Mouse (Mus musculus): ENCODE results near the gene Ubc.
"Not testable (repeated sequence)": the region's sequence is repeated elsewhere in the genome, so short reads cannot be mapped to it uniquely, and the experiment has no call there.

The Ubc gene

GRCm38 (mm10) chr5:125404903-125405545, 15.0 kb upstream of the Ubc start:
- DNase-seq (ENCODE audit: extremely low read depth, low read depth), result peak; percentile 72

- DNase-seq (ENCODE audit: extremely low read depth, low read depth), result no peak
Measured at GRCm38 (mm10) chr5:125404536-125404902, 14.5 kb upstream of the Ubc start.

- no peak for DNase-seq (ENCODE audit: extremely low read depth, low read depth)
Measured at GRCm38 (mm10) chr5:125403481-125404465, 13.8 kb upstream of the Ubc start.

- no peak for DNase-seq (ENCODE audit: extremely low read depth, low read depth)
Measured at GRCm38 (mm10) chr5:125402991-125403390, 13.0 kb upstream of the Ubc start.

- DNase-seq (ENCODE audit: extremely low read depth, low read depth), result no peak
Measured at GRCm38 (mm10) chr5:125402476-125402875, 12.5 kb upstream of the Ubc start.

- no peak for DNase-seq (ENCODE audit: extremely low read depth, low read depth)
Measured at GRCm38 (mm10) chr5:125400903-125401302, 10.9 kb upstream of the Ubc start.

GRCm38 (mm10) chr5:125395008-125395407, 5.0 kb upstream of the Ubc start:
- no peak for DNase-seq (ENCODE audit: extremely low read depth, low read depth)

GRCm38 (mm10) chr5:125393622-125394603, 3.9 kb upstream of the Ubc start:
- DNase-seq (ENCODE audit: extremely low read depth, low read depth), result peak; percentile 94

GRCm38 (mm10) chr5:125392977-125393621, 3.1 kb upstream of the Ubc start:
- DNase-seq (ENCODE audit: extremely low read depth, low read depth), result peak; percentile 98

- DNase-seq (ENCODE audit: extremely low read depth, low read depth), result no peak
Measured at GRCm38 (mm10) chr5:125392618-125392976, 2.6 kb upstream of the Ubc start.

GRCm38 (mm10) chr5:125392176-125392575, 2.2 kb upstream of the Ubc start:
- DNase-seq (ENCODE audit: extremely low read depth, low read depth), result not testable (repeated sequence)

- no peak for DNase-seq (ENCODE audit: extremely low read depth, low read depth)
Measured at GRCm38 (mm10) chr5:125391609-125392008, 1.6 kb upstream of the Ubc start.

GRCm38 (mm10) chr5:125390906-125391477, 990 bp upstream of the Ubc start:
- DNase-seq (ENCODE audit: extremely low read depth, low read depth), result no peak

- DNase-seq (ENCODE audit: extremely low read depth, low read depth), result peak; percentile 87
Measured at GRCm38 (mm10) chr5:125389131-125389578, 847 bp downstream of the Ubc start, which contains the start of gene Gm10382. TSS of gene Gm10382 (plus strand) at chr5:125389322.

GRCm38 (mm10) chr5:125388358-125389092, 1.5 kb downstream of the Ubc start:
- DNase-seq (ENCODE audit: extremely low read depth, low read depth), result no peak

- not testable (repeated sequence) for DNase-seq (ENCODE audit: extremely low read depth, low read depth)
Measured at GRCm38 (mm10) chr5:125387295-125387694, 2.7 kb downstream of the Ubc start.

GRCm38 (mm10) chr5:125385215-125385940, 4.6 kb downstream of the Ubc start:
- DNase-seq (ENCODE audit: extremely low read depth, low read depth), result no peak

- DNase-seq (ENCODE audit: extremely low read depth, low read depth), result no peak
Measured at GRCm38 (mm10) chr5:125384512-125385214, 5.3 kb downstream of the Ubc start.
